Mouse (Mus musculus) liver, embryonic 16.5 days (tissue): Measurements from ENCODE around the gene 2900026A02Rik. TPM values are rescaled to one million over a fixed set of nuclear protein-coding genes. Genes with fewer than 3 reads are reported as not detected.
A peak's percentile ranks its signal among the peaks of the same experiment; 100 is the strongest.

Source experiments
- ATAC-seq: fragments of 200-750 bp; cut with Nextera tagmentation; 2 replicates; pipeline ENCODE4 v1.8.0; 2017; ENCODE audit warnings: low read depth, mild to moderate bottlenecking, moderate number of reproducible peaks, moderate library complexity
- H3K27ac ChIP-seq: fragments of 300-500 bp; sonication (generic); 2 replicates; pipeline ENCODE4 v1.5.1; 2014; ENCODE audit warnings: mild to moderate bottlenecking, low read length
- H3K27me3 ChIP-seq: fragments of 300-500 bp; sonication (generic); 2 replicates; pipeline ENCODE4 v1.6.1; 2014; ENCODE audit warnings: low read depth, low read length, mixed read lengths; ENCODE audit not compliant: control insufficient read depth, insufficient read depth
- H3K36me3 ChIP-seq: fragments of 300-500 bp; sonication (generic); 2 replicates; pipeline ENCODE4 v1.6.1; 2014; ENCODE audit warnings: mild to moderate bottlenecking; ENCODE audit not compliant: control insufficient read depth, insufficient read depth
- H3K4me1 ChIP-seq: fragments of 300-500 bp; sonication (generic); 2 replicates; pipeline ENCODE4 v1.6.1; 2014; ENCODE audit warnings: low read depth, low read length, mixed read lengths; ENCODE audit not compliant: control insufficient read depth
- H3K4me2 ChIP-seq: fragments of 300-500 bp; sonication (generic); 2 replicates; pipeline ENCODE4 v1.6.1; 2014; ENCODE audit warnings: low read depth, low read length, mixed read lengths
- H3K4me3 ChIP-seq: fragments of 300-500 bp; sonication (generic); 2 replicates; pipeline ENCODE4 v1.5.1; 2014; ENCODE audit warnings: low read depth, mild to moderate bottlenecking, low read length
- H3K9ac ChIP-seq: fragments of 300-500 bp; sonication (generic); 2 replicates; pipeline ENCODE4 v1.6.1; 2014; ENCODE audit warnings: low read depth, low read length
- H3K9me3 ChIP-seq: fragments of 300-500 bp; sonication (generic); replicated peaks from 2 replicates; pipeline ENCODE4 v1.6.1; 2016; ENCODE audit warnings: low read length; ENCODE audit not compliant: control insufficient read depth
- WGBS: fragments of 180-500 bp; shearing (Covaris S2); extraction: QIAGEN DNeasy Blood & Tissue Kit; methylation state at CpG from one replicate; pipeline ENCODE4 v1.1.7; 2014; ENCODE audit not compliant: insufficient replicate concordance; 5-methylcytosine and 5-hydroxymethylcytosine counted together
- polyA plus RNA-seq: library from polyadenylated mRNA; unstranded; fragments of >200 nt; fragmentation: Nextera tagmentation; extraction: Ambion mirVana; gene quantifications from 2 replicates; pipeline ENCODE4 v1.2.1, GENCODE M21; 2015

2900026A02Rik gene
- polyA plus RNA-seq, 1 experiment from 2014 or later = 3.4 TPM

GRCm38 (mm10) chr5:113208048-113208447, 13.0 kb downstream of the 2900026A02Rik start:
- H3K4me3 ChIP-seq = no peak overlapping the region
- WGBS = 33% methylated on average over 4 of the region's 4 CpGs
- H3K27ac ChIP-seq = no peak overlapping the region
- no peaks in the 10 kb centered on the region for H3K36me3 ChIP-seq
- ATAC-seq = no peak
- no peak overlapping the region for H3K4me2 ChIP-seq
- H3K9ac ChIP-seq = no peak overlapping the region
- no peaks in the 10 kb centered on the region for H3K27me3 ChIP-seq
- H3K4me1 ChIP-seq = peaks cover 12% of the 10 kb centered on the region
- H3K9me3 ChIP-seq = no peaks in the 10 kb centered on the region

- H3K9ac ChIP-seq = no peak overlapping the region
- WGBS = 22% methylated on average over 9 of the region's 9 CpGs
- peak; percentile 62 for ATAC-seq
- peak overlapping the region; percentile 43 for H3K27ac ChIP-seq
- no peak overlapping the region for H3K4me2 ChIP-seq
- no peaks in the 10 kb centered on the region for H3K9me3 ChIP-seq
- no peaks in the 10 kb centered on the region for H3K27me3 ChIP-seq
- H3K36me3 ChIP-seq = no peaks in the 10 kb centered on the region
- no peak overlapping the region for H3K4me3 ChIP-seq
- H3K4me1 ChIP-seq = peaks cover 9% of the 10 kb centered on the region
Observed at GRCm38 (mm10) chr5:113206670-113207352, 14.2 kb downstream of the 2900026A02Rik start.

DNA sequence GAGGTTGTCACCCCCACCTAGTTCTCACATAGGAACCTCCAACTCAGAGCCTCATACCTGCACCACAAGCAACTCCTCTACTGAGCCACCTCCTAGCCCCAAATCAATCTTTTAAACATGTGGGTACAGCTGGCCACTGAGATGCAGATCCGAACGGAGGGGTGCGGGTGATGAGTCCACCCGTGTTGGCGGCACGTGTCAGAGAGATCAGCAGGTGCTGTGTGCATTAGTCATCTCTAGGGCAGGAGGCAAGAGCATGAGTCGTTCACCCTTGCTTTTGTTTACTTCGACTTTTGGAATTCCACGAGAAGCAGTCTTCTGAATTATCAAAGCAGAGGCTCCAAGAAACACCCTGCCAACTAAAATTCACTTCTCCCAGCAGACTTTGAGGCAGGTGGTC, 16.8 kb downstream of the 2900026A02Rik start:
- Histone ChIP-seq H3K9me3 (no peaks in the 10 kb centered on the region), H3K4me2 (no peak overlapping the region), H3K4me1 (peaks cover 4% of the 10 kb centered on the region), H3K36me3 (no peaks in the 10 kb centered on the region), H3K9ac (no peak overlapping the region), H3K27me3 (no peaks in the 10 kb centered on the region), H3K4me3 (no peak overlapping the region), H3K27ac (no peak overlapping the region)
- WGBS = 71% methylated on average over 9 of the region's 9 CpGs
- no peak for ATAC-seq

DNA sequence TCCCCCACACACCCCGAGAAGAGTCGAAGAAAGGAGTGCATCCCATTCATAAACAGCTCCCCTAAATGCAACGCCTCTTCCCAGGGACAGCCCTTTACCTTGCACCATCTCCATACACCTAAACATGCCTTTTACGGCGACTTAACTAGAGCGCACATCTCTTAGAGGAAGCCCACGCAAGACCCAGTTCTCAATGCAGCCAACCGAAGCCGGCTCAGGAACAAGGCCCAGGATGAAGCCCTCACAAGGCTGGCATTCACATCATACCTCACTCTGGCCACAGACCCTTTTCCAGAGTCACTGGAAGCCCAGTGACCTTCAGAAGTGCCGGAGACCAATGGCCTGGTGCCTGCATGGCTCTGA, 21.3 kb downstream of the 2900026A02Rik start:
- Histone ChIP-seq H3K27ac (no peak overlapping the region), H3K9ac (no peak overlapping the region), H3K4me2 (no peak overlapping the region), H3K4me3 (no peak overlapping the region), H3K27me3 (no peaks in the 10 kb centered on the region), H3K4me1 (no peaks in the 10 kb centered on the region; the same call in 1 of the 2 replicates), H3K9me3 (no peaks in the 10 kb centered on the region), H3K36me3 (no peaks in the 10 kb centered on the region)
- no peak for ATAC-seq
- WGBS = 69% methylated on average over 10 of the region's 10 CpGs

GRCm38 (mm10) chr5:113199126-113199771, 21.8 kb downstream of the 2900026A02Rik start:
- no peaks in the 10 kb centered on the region for H3K27me3 ChIP-seq
- H3K4me3 ChIP-seq = no peak overlapping the region
- H3K4me1 ChIP-seq = no peaks in the 10 kb centered on the region; the same call in 1 of the 2 replicates
- H3K27ac ChIP-seq = no peak overlapping the region
- ATAC-seq = no peak
- H3K9ac ChIP-seq = no peak overlapping the region
- WGBS = 48% methylated on average over 8 of the region's 8 CpGs
- H3K9me3 ChIP-seq = no peaks in the 10 kb centered on the region
- H3K4me2 ChIP-seq = no peak overlapping the region
- no peaks in the 10 kb centered on the region for H3K36me3 ChIP-seq

GRCm38 (mm10) chr5:113196916-113197794, 23.9 kb downstream of the 2900026A02Rik start:
- Histone ChIP-seq H3K27ac (peak overlapping the region; percentile 16; the same call in 1 of the 2 replicates), H3K4me1 (no peaks in the 10 kb centered on the region; the same call in 1 of the 2 replicates), H3K4me2 (no peak overlapping the region), H3K9me3 (no peaks in the 10 kb centered on the region), H3K9ac (no peak overlapping the region), H3K27me3 (no peaks in the 10 kb centered on the region), H3K4me3 (no peak overlapping the region), H3K36me3 (no peaks in the 10 kb centered on the region)
- 31% methylated on average over 9 of the region's 9 CpGs for WGBS
- ATAC-seq = no peak

GRCm38 (mm10) chr5:113195907-113196306, 25.1 kb downstream of the 2900026A02Rik start:
- H3K36me3 ChIP-seq = no peaks in the 10 kb centered on the region
- no peak overlapping the region for H3K9ac ChIP-seq
- H3K4me3 ChIP-seq = no peak overlapping the region
- no peaks in the 10 kb centered on the region for H3K27me3 ChIP-seq
- H3K27ac ChIP-seq = no peak overlapping the region
- H3K4me1 ChIP-seq = no peaks in the 10 kb centered on the region; the same call in 1 of the 2 replicates
- no peak for ATAC-seq
- no peaks in the 10 kb centered on the region for H3K9me3 ChIP-seq
- H3K4me2 ChIP-seq = no peak overlapping the region
- 67% methylated on average over 6 of the region's 6 CpGs for WGBS

GRCm38 (mm10) chr5:113195451-113195850, 25.6 kb downstream of the 2900026A02Rik start:
- ATAC-seq = no peak
- H3K27me3 ChIP-seq = no peaks in the 10 kb centered on the region
- no peaks in the 10 kb centered on the region for H3K9me3 ChIP-seq
- H3K4me3 ChIP-seq = no peak overlapping the region
- no peaks in the 10 kb centered on the region for H3K36me3 ChIP-seq
- H3K27ac ChIP-seq = no peak overlapping the region
- H3K9ac ChIP-seq = no peak overlapping the region
- no peaks in the 10 kb centered on the region; the same call in 1 of the 2 replicates for H3K4me1 ChIP-seq
- no peak overlapping the region for H3K4me2 ChIP-seq
- WGBS = 57% methylated on average over 12 of the region's 12 CpGs
